In the genomic region with DNA sequence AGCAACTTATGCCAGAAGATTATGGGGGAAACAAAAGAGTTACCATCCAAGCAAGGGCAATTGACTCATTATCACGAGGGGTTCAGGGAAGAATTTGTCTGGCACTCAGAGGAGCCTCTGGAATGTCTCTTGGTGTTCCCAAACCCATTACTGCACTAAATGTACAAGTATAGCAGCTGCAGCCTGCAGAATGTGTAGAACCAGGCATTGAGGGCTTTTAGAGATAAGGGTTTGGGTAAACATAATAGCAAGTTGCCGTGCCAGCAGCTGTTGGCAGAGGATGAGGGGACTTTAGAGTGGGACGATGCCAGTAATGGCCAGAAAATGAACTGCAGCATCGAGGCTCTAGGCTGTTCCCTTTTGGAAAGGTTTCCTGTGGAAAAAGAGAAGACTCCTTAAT, we compare ENCODE assay signal across 12 mouse cellular contexts. TPM values are rescaled to one million over a fixed set of nuclear protein-coding genes. Genes with fewer than 3 reads are reported as not detected.
DNase-seq lines count a peak whose midpoint lies in the region; ATAC-seq and TF ChIP-seq lines count a peak whose summit lies in the region.
"Had no signal": no experiment of that assay in that cellular context is flagged by ENCODE, and none has a peak within 500 bp of the region (broad histone marks: within the 10 kb centered on the region; RNA-seq: fewer than 3 reads in every experiment).

No protein-coding gene starts in this region.

- no peak overlapping the region for H3K4me3 ChIP-seq in midbrain, postnatal 0 days (ENCODE audit: low read depth, low read length)
- H3K4me3 ChIP-seq in midbrain, embryonic 10.5 days, result no peak overlapping the region
- no peak overlapping the region for H3K4me3 ChIP-seq in lung, embryonic 15.5 days
- H3K4me3 ChIP-seq in liver, embryonic 11.5 days (ENCODE audit: low read depth, low read length), result no peak overlapping the region
- H3K4me3 ChIP-seq: limb, embryonic 12.5 days had no signal

- H3K9ac ChIP-seq in midbrain, postnatal 0 days (replicated peaks; ENCODE audit: low read length, poor library complexity, severe bottlenecking), result no peak overlapping the region
- H3K9ac ChIP-seq in lung, embryonic 15.5 days, result no peak overlapping the region
- H3K9ac ChIP-seq in liver, embryonic 11.5 days (ENCODE audit: low read depth, low read length), result no peak overlapping the region
- H3K9ac ChIP-seq: limb, embryonic 12.5 days had no signal

- H3K36me3 ChIP-seq in midbrain, postnatal 0 days (ENCODE audit: insufficient read depth, low read length), result no peaks in the 10 kb centered on the region
- 0 out of 2 replicates have a peak, but pooled peaks cover under 1% of the 10 kb centered on the region for H3K36me3 ChIP-seq in midbrain, embryonic 10.5 days
- H3K36me3 ChIP-seq in lung, embryonic 15.5 days, result no peaks in the 10 kb centered on the region
- H3K36me3 ChIP-seq in liver, embryonic 11.5 days (ENCODE audit: control insufficient read depth, insufficient read depth, low read length), result no peaks in the 10 kb centered on the region
- H3K36me3 ChIP-seq: limb, embryonic 12.5 days had no signal

- TF ChIP-seq CTCF in midbrain, postnatal 0 days (IDR thresholded peaks at IDR 0.05), result no peak

- no peak overlapping the region for H3K27ac ChIP-seq in midbrain, postnatal 0 days (ENCODE audit: low read depth, low read length)
- no peak overlapping the region for H3K27ac ChIP-seq in midbrain, embryonic 10.5 days (replicated peaks)
- H3K27ac ChIP-seq in lung, embryonic 15.5 days, result no peak overlapping the region
- no peak overlapping the region for H3K27ac ChIP-seq in liver, embryonic 11.5 days (ENCODE audit: low read depth, low read length)
- H3K27ac ChIP-seq: limb, embryonic 12.5 days had no signal

- no peaks in the 10 kb centered on the region for H3K4me1 ChIP-seq in midbrain, postnatal 0 days (ENCODE audit: insufficient read depth, low read length)
- H3K4me1 ChIP-seq in midbrain, embryonic 10.5 days, result 0 out of 2 replicates have a peak, but pooled peaks cover 3% of the 10 kb centered on the region
- peaks cover 8% of the 10 kb centered on the region for H3K4me1 ChIP-seq in lung, embryonic 15.5 days
- H3K4me1 ChIP-seq in liver, embryonic 11.5 days (replicated peaks; ENCODE audit: control insufficient read depth, insufficient read depth, low read length), result no peaks in the 10 kb centered on the region
- H3K4me1 ChIP-seq: limb, embryonic 12.5 days had no signal

- DNase-seq in adrenal gland, postnatal 14 days, result peak; percentile 15
- no peak for DNase-seq in adrenal gland, adult 2 months
- DNase-seq in midbrain, postnatal 0 days (ENCODE audit: low spot score), result peak; percentile 9
- no peak for DNase-seq in midbrain, embryonic 10.5 days (ENCODE audit: low spot score)
- DNase-seq in spleen, adult 12 weeks (ENCODE audit: low spot score), result no peak
- no peak for DNase-seq in liver, embryonic 11.5 days (ENCODE audit: low spot score)
- DNase-seq in cerebellum, postnatal 14 days, result no peak
- DNase-seq: thymus, adult 2 months had no signal

- H3K27me3 ChIP-seq in midbrain, postnatal 0 days (ENCODE audit: insufficient read depth, low read length), result no peaks in the 10 kb centered on the region
- H3K27me3 ChIP-seq in midbrain, embryonic 10.5 days (ENCODE audit: low read depth, poor library complexity, severe bottlenecking), result no peaks in the 10 kb centered on the region
- H3K27me3 ChIP-seq in lung, embryonic 15.5 days, result no peaks in the 10 kb centered on the region
- H3K27me3 ChIP-seq in liver, embryonic 11.5 days (replicated peaks; ENCODE audit: control insufficient read depth, insufficient read depth, low read length), result no peaks in the 10 kb centered on the region
- H3K27me3 ChIP-seq: limb, embryonic 12.5 days had no signal

- 68% methylated on average over 4 of the region's 4 CpGs for WGBS in midbrain, postnatal 0 days
- WGBS in midbrain, embryonic 10.5 days, result 81% methylated on average over 4 of the region's 4 CpGs
- WGBS in lung, embryonic 15.5 days, result 18% methylated on average over 4 of the region's 4 CpGs
- 67% methylated on average over 4 of the region's 4 CpGs for WGBS in liver, embryonic 11.5 days

- no peak overlapping the region for H3K4me2 ChIP-seq in midbrain, postnatal 0 days (ENCODE audit: low read depth, low read length, poor library complexity, severe bottlenecking)
- 0 out of 2 replicates have a peak overlapping the region, but pooled peaks have one; percentile 2 for H3K4me2 ChIP-seq in lung, embryonic 15.5 days
- H3K4me2 ChIP-seq in liver, embryonic 11.5 days, result no peak overlapping the region
- H3K4me2 ChIP-seq: limb, embryonic 12.5 days; midbrain, embryonic 11.5 days had no signal

- no peak for ATAC-seq in midbrain, postnatal 0 days (ENCODE audit: low FRiP score)
- no peak for ATAC-seq in lung, embryonic 15.5 days (ENCODE audit: borderline replicate concordance, extremely low read depth, low FRiP score, low TSS enrichment)
- no peak for ATAC-seq in liver, embryonic 11.5 days (replicated peaks; ENCODE audit: low FRiP score)
- ATAC-seq: intestine, postnatal 0 days had no signal

- H3K9me3 ChIP-seq in midbrain, postnatal 0 days (ENCODE audit: low read length), result no peaks in the 10 kb centered on the region
- H3K9me3 ChIP-seq in midbrain, embryonic 10.5 days (replicated peaks), result peaks cover under 1% of the 10 kb centered on the region; the same call in 1 of the 2 replicates
- no peaks in the 10 kb centered on the region for H3K9me3 ChIP-seq in lung, embryonic 15.5 days
- no peaks in the 10 kb centered on the region for H3K9me3 ChIP-seq in liver, embryonic 11.5 days (ENCODE audit: control insufficient read depth, low read length)

RNA-seq across cellular contexts. Expression of gene Mnat1, which starts 36.8 kb away (rescaled TPM):
- 20.5 and 22.6 TPM in 2 replicates for total RNA-seq in adrenal gland, postnatal 14 days (2021)
- total RNA-seq in adrenal gland, adult 2 months (2021), result 10 to 100 TPM; 15.0 to 23.4 TPM
- 1.4 and 1.9 TPM in 2 replicates for polyA plus RNA-seq in adrenal gland, adult 2 months (2012; rRNA removed)
- 13.2 and 15.2 TPM in 2 replicates for total RNA-seq in midbrain, postnatal 0 days (2014; rRNA removed)
- polyA plus RNA-seq in midbrain, postnatal 0 days (2015; fragmentation: Nextera tagmentation; extraction: Ambion mirVana), result 16.1 and 17.5 TPM in 2 replicates
- 29.1 and 35.3 TPM in 2 replicates for polyA plus RNA-seq in midbrain, embryonic 10.5 days (2016; fragmentation: Nextera tagmentation; extraction: Ambion mirVana)
- polyA plus RNA-seq in lung, embryonic 15.5 days (2015; fragmentation: Nextera tagmentation; extraction: Ambion mirVana), result 31.4 and 31.9 TPM in 2 replicates
- 30.5 and 31.4 TPM in 2 replicates for polyA plus RNA-seq in liver, embryonic 11.5 days (2014; fragmentation: Nextera tagmentation; extraction: Ambion mirVana)

RNA-seq across cellular contexts. Expression of gene Six4, which starts 47.1 kb away (rescaled TPM):
- total RNA-seq in adrenal gland, postnatal 14 days (2021), result 1.3 and 1.5 TPM in 2 replicates
- total RNA-seq in adrenal gland, adult 2 months (2021), result 1 to 10 TPM in 1 of 2 experiments, under 1 TPM in 1; 0.55 to 1.2 TPM
- 0.13 and 0.20 TPM in 2 replicates for polyA plus RNA-seq in adrenal gland, adult 2 months (2012; rRNA removed)
- 0.38 and 0.66 TPM in 2 replicates for total RNA-seq in midbrain, postnatal 0 days (2014; rRNA removed)
- polyA plus RNA-seq in midbrain, postnatal 0 days (2015; fragmentation: Nextera tagmentation; extraction: Ambion mirVana), result 0.10 and 0.16 TPM in 2 replicates
- 3.1 and 3.9 TPM in 2 replicates for polyA plus RNA-seq in midbrain, embryonic 10.5 days (2016; fragmentation: Nextera tagmentation; extraction: Ambion mirVana)
- 2.4 and 2.9 TPM in 2 replicates for polyA plus RNA-seq in lung, embryonic 15.5 days (2015; fragmentation: Nextera tagmentation; extraction: Ambion mirVana)
- polyA plus RNA-seq in liver, embryonic 11.5 days (2014; fragmentation: Nextera tagmentation; extraction: Ambion mirVana), result 1.4 and 1.6 TPM in 2 replicates

Comparison
In these comparisons a context has a peak if more than half of its experiments do, and no peak if none do; other contexts are left out.
1. DNase-seq: peak in adrenal gland, postnatal 14 days (single experiment) and midbrain, postnatal 0 days (single experiment); none in adrenal gland, adult 2 months (single experiment), midbrain, embryonic 10.5 days (single experiment), spleen, adult 12 weeks (single experiment), liver, embryonic 11.5 days (single experiment) and cerebellum, postnatal 14 days (0 of 2).